ENCODE assay signal across 8 mouse cellular contexts in genomic region chr11:54844424-54844823, GRCm38 (mm10). TPM values are rescaled to one million over a fixed set of nuclear protein-coding genes. Genes with fewer than 3 reads are reported as not detected.
DNase-seq lines count a peak whose midpoint lies in the region; ATAC-seq lines count a peak whose summit lies in the region.
"Had no signal": no experiment of that assay in that cellular context is flagged by ENCODE, and none has a peak within 500 bp of the region (broad histone marks: within the 10 kb centered on the region; RNA-seq: fewer than 3 reads in every experiment).

No protein-coding gene starts in this region.

- no peak overlapping the region for H3K9ac ChIP-seq in midbrain, embryonic 15.5 days
- no peak overlapping the region for H3K9ac ChIP-seq in forebrain, embryonic 15.5 days (replicated peaks)

- no peak overlapping the region for H3K4me2 ChIP-seq in midbrain, embryonic 15.5 days
- H3K4me2 ChIP-seq in forebrain, embryonic 15.5 days (replicated peaks), result no peak overlapping the region

- peak overlapping the region; percentile 66; the same call in 1 of the 2 replicates for H3K27ac ChIP-seq in midbrain, embryonic 10.5 days (replicated peaks)
- no peak overlapping the region for H3K27ac ChIP-seq in midbrain, embryonic 15.5 days
- no peak overlapping the region for H3K27ac ChIP-seq in forebrain, embryonic 15.5 days (replicated peaks)

- H3K36me3 ChIP-seq in midbrain, embryonic 10.5 days, result no peaks in the 10 kb centered on the region
- H3K36me3 ChIP-seq in midbrain, embryonic 15.5 days (replicated peaks), result no peaks in the 10 kb centered on the region
- H3K36me3 ChIP-seq in forebrain, embryonic 15.5 days, result peaks cover 2% of the 10 kb centered on the region; the same call in 1 of the 2 replicates

- ATAC-seq in midbrain, embryonic 15.5 days (replicated peaks), result no peak
- peak; percentile 78 to 87 for ATAC-seq in hematopoietic stem cell, adult 5-6 weeks (replicated peaks in 1 of 2; ENCODE audit: insufficient read depth in 1 of 2, low FRiP score in 2 of 2, low TSS enrichment in 1 of 2, low read depth in 1 of 2, poor library complexity in 2 of 2, severe bottlenecking in 2 of 2)
- ATAC-seq in megakaryocyte, adult 5-6 weeks (ENCODE audit: poor library complexity, severe bottlenecking), result peak; percentile 66
- no peak for ATAC-seq in forebrain, embryonic 15.5 days (replicated peaks)

- no peaks in the 10 kb centered on the region for H3K27me3 ChIP-seq in midbrain, embryonic 10.5 days (ENCODE audit: low read depth, poor library complexity, severe bottlenecking)
- H3K27me3 ChIP-seq in midbrain, embryonic 15.5 days (replicated peaks), result no peaks in the 10 kb centered on the region
- H3K27me3 ChIP-seq in forebrain, embryonic 15.5 days, result no peaks in the 10 kb centered on the region

- H3K4me1 ChIP-seq in midbrain, embryonic 10.5 days, result peaks cover 28% of the 10 kb centered on the region
- no peaks in the 10 kb centered on the region for H3K4me1 ChIP-seq in midbrain, embryonic 15.5 days
- H3K4me1 ChIP-seq in forebrain, embryonic 15.5 days, result peaks cover 8% of the 10 kb centered on the region; the same call in 1 of the 2 replicates

- no peak for DNase-seq in midbrain, embryonic 10.5 days (ENCODE audit: low spot score)
- DNase-seq in thymus, postnatal 4 days, result peak; percentile 78
- DNase-seq in cerebellum, adult 9-11 months, result no peak
- DNase-seq: kidney, adult 18-20 months had no signal

- no peaks in the 10 kb centered on the region for H3K9me3 ChIP-seq in midbrain, embryonic 10.5 days (replicated peaks)
- no peaks in the 10 kb centered on the region for H3K9me3 ChIP-seq in midbrain, embryonic 15.5 days
- H3K9me3 ChIP-seq in forebrain, embryonic 15.5 days, result no peaks in the 10 kb centered on the region

- WGBS in midbrain, embryonic 10.5 days, result 75% methylated on average over 9 of the region's 9 CpGs
- WGBS in midbrain, embryonic 15.5 days, result 71% methylated on average over 9 of the region's 9 CpGs
- 78% methylated on average over 9 of the region's 9 CpGs for WGBS in forebrain, embryonic 15.5 days

- no peak overlapping the region for H3K4me3 ChIP-seq in midbrain, embryonic 10.5 days
- H3K4me3 ChIP-seq in midbrain, embryonic 15.5 days, result no peak overlapping the region
- H3K4me3 ChIP-seq in forebrain, embryonic 15.5 days, result no peak overlapping the region

RNA-seq across cellular contexts. Expression of gene Lyrm7, which starts 16.3 kb away (rescaled TPM):
- polyA plus RNA-seq in midbrain, embryonic 10.5 days (2016; fragmentation: Nextera tagmentation; extraction: Ambion mirVana), result 4.7 and 6.5 TPM in 2 replicates
- polyA plus RNA-seq in midbrain, embryonic 15.5 days (2015; fragmentation: Nextera tagmentation; extraction: Ambion mirVana), result 11.5 and 14.1 TPM in 2 replicates
- 2.5 and 3.1 TPM in 2 replicates for total RNA-seq in hematopoietic stem cell, adult 5-6 weeks (2017)
- total RNA-seq in megakaryocyte, adult 5-6 weeks (2015), result 0.85 and 6.1 TPM in 2 replicates
- total RNA-seq in megakaryocyte, adult 5-6 weeks (2017), result 5.3 and 14.8 TPM in 2 replicates
- 12.9 and 13.9 TPM in 2 replicates for polyA plus RNA-seq in forebrain, embryonic 15.5 days (2015; fragmentation: Nextera tagmentation; extraction: Ambion mirVana)

RNA-seq across cellular contexts. Expression of gene Hint1, which starts 21.8 kb away (rescaled TPM):
- 625 and 682 TPM in 2 replicates for polyA plus RNA-seq in midbrain, embryonic 10.5 days (2016; fragmentation: Nextera tagmentation; extraction: Ambion mirVana)
- polyA plus RNA-seq in midbrain, embryonic 15.5 days (2015; fragmentation: Nextera tagmentation; extraction: Ambion mirVana), result 589 and 658 TPM in 2 replicates
- total RNA-seq in hematopoietic stem cell, adult 5-6 weeks (2017), result 302 and 467 TPM in 2 replicates
- 370 and 459 TPM in 2 replicates for total RNA-seq in megakaryocyte, adult 5-6 weeks (2015)
- 411 and 450 TPM in 2 replicates for total RNA-seq in megakaryocyte, adult 5-6 weeks (2017)
- 778 and 784 TPM in 2 replicates for polyA plus RNA-seq in forebrain, embryonic 15.5 days (2015; fragmentation: Nextera tagmentation; extraction: Ambion mirVana)

RNA-seq across cellular contexts. Expression of gene Cdc42se2, which starts 56.9 kb away (rescaled TPM):
- polyA plus RNA-seq in midbrain, embryonic 10.5 days (2016; fragmentation: Nextera tagmentation; extraction: Ambion mirVana), result 229 and 253 TPM in 2 replicates
- 157 and 159 TPM in 2 replicates for polyA plus RNA-seq in midbrain, embryonic 15.5 days (2015; fragmentation: Nextera tagmentation; extraction: Ambion mirVana)
- 94.8 and 117 TPM in 2 replicates for total RNA-seq in hematopoietic stem cell, adult 5-6 weeks (2017)
- 70.3 and 73.9 TPM in 2 replicates for total RNA-seq in megakaryocyte, adult 5-6 weeks (2015)
- total RNA-seq in megakaryocyte, adult 5-6 weeks (2017), result 92.6 and 94.5 TPM in 2 replicates
- 188 and 196 TPM in 2 replicates for polyA plus RNA-seq in forebrain, embryonic 15.5 days (2015; fragmentation: Nextera tagmentation; extraction: Ambion mirVana)

RNA-seq across cellular contexts. Expression of gene Gpx3, which starts 57.8 kb away (rescaled TPM):
- polyA plus RNA-seq in midbrain, embryonic 10.5 days (2016; fragmentation: Nextera tagmentation; extraction: Ambion mirVana), result 68.6 and 72.1 TPM in 2 replicates
- polyA plus RNA-seq in midbrain, embryonic 15.5 days (2015; fragmentation: Nextera tagmentation; extraction: Ambion mirVana), result 26.5 and 30.0 TPM in 2 replicates
- 0.19 TPM in 1 of 2 replicates, not detected in the other for total RNA-seq in hematopoietic stem cell, adult 5-6 weeks (2017)
- total RNA-seq in megakaryocyte, adult 5-6 weeks (2015), result 52.7 and 58.3 TPM in 2 replicates
- 1.8 and 6.0 TPM in 2 replicates for total RNA-seq in megakaryocyte, adult 5-6 weeks (2017)
- polyA plus RNA-seq in forebrain, embryonic 15.5 days (2015; fragmentation: Nextera tagmentation; extraction: Ambion mirVana), result 17.0 and 17.2 TPM in 2 replicates

Comparison
In these comparisons a context has a peak if more than half of its experiments do, and no peak if none do; other contexts are left out.
1. ATAC-seq: peak in hematopoietic stem cell, adult 5-6 weeks (2 of 2) and megakaryocyte, adult 5-6 weeks (single experiment); none in midbrain, embryonic 15.5 days (single experiment) and forebrain, embryonic 15.5 days (single experiment).